Mouse (Mus musculus) neural tube, embryonic 12.5 days (tissue): ENCODE results near the gene Spsb2. TPM values are rescaled to one million over a fixed set of nuclear protein-coding genes. Genes with fewer than 3 reads are reported as not detected.

Experiments used
- ATAC-seq: fragments of 200-750 bp; cut with Nextera tagmentation; 2 replicates; pipeline ENCODE4 v1.8.0; 2017; ENCODE audit warnings: low read depth, mild to moderate bottlenecking, moderate TSS enrichment, moderate library complexity; ENCODE audit not compliant: low FRiP score
- H3K27ac ChIP-seq: fragments of 300-500 bp; sonication (generic); 2 replicates; pipeline ENCODE4 v1.5.1; 2016
- H3K27me3 ChIP-seq: fragments of 300-500 bp; sonication (generic); replicated peaks from 2 replicates; pipeline ENCODE4 v1.6.1; 2016; ENCODE audit warnings: mild to moderate bottlenecking
- H3K36me3 ChIP-seq: fragments of 300-500 bp; sonication (generic); 2 replicates; pipeline ENCODE4 v1.6.1; 2016; ENCODE audit warnings: mild to moderate bottlenecking
- H3K4me1 ChIP-seq: fragments of 300-500 bp; sonication (generic); 2 replicates; pipeline ENCODE4 v1.6.1; 2016
- H3K4me2 ChIP-seq: fragments of 300-500 bp; sonication (generic); replicated peaks from 2 replicates; pipeline ENCODE4 v1.6.1; 2016; ENCODE audit warnings: mild to moderate bottlenecking
- H3K4me3 ChIP-seq: fragments of 300-500 bp; sonication (generic); 2 replicates; pipeline ENCODE4 v1.5.1; 2016
- H3K9ac ChIP-seq: fragments of 300-500 bp; sonication (generic); 2 replicates; pipeline ENCODE4 v1.6.1; 2016; ENCODE audit warnings: mild to moderate bottlenecking
- H3K9me3 ChIP-seq: fragments of 300-500 bp; sonication (generic); 2 replicates; pipeline ENCODE4 v1.6.1; 2016; ENCODE audit warnings: mild to moderate bottlenecking
- WGBS: fragments of 180-500 bp; shearing (Covaris S2); methylation state at CpG from one replicate; pipeline ENCODE4 v1.1.7; 2016; 5-methylcytosine and 5-hydroxymethylcytosine counted together
- polyA plus RNA-seq: library from polyadenylated mRNA; unstranded; fragments of >200 nt; fragmentation: Nextera tagmentation; extraction: Ambion mirVana; gene quantifications from 2 replicates; pipeline ENCODE4 v1.2.1, GENCODE M21; 2016

Gene Spsb2
- polyA plus RNA-seq, 1 experiment from 2014 or later, result 8.5 TPM

GRCm38 (mm10) chr6:124850535-124850934 lies 42.1 kb downstream of the Spsb2 start:
- no peaks in the 10 kb centered on the region for H3K9me3 ChIP-seq
- H3K9ac ChIP-seq, result no peak overlapping the region
- no peak overlapping the region for H3K4me2 ChIP-seq
- H3K4me3 ChIP-seq, result no peak overlapping the region
- peaks cover 16% of the 10 kb centered on the region for H3K36me3 ChIP-seq
- 45% methylated on average over 8 of the region's 8 CpGs for WGBS
- ATAC-seq, result no peak
- H3K4me1 ChIP-seq, result no peaks in the 10 kb centered on the region
- no peak overlapping the region for H3K27ac ChIP-seq
- H3K27me3 ChIP-seq, result no peaks in the 10 kb centered on the region

- WGBS, result 81% methylated on average over 12 of the region's 12 CpGs
- no peak overlapping the region for H3K27ac ChIP-seq
- no peaks in the 10 kb centered on the region for H3K9me3 ChIP-seq
- H3K36me3 ChIP-seq, result peaks cover 13% of the 10 kb centered on the region
- H3K9ac ChIP-seq, result no peak overlapping the region
- H3K4me2 ChIP-seq, result no peak overlapping the region
- H3K27me3 ChIP-seq, result no peaks in the 10 kb centered on the region
- ATAC-seq, result no peak
- peaks cover 27% of the 10 kb centered on the region for H3K4me1 ChIP-seq
- no peak overlapping the region for H3K4me3 ChIP-seq
Observed at GRCm38 (mm10) chr6:124854647-124855046, 46.2 kb downstream of the Spsb2 start.

GRCm38 (mm10) chr6:124856321-124856720 lies 47.9 kb downstream of the Spsb2 start:
- ATAC-seq, result peak; percentile 62
- no peaks in the 10 kb centered on the region for H3K27me3 ChIP-seq
- H3K9me3 ChIP-seq, result no peaks in the 10 kb centered on the region
- peaks cover 8% of the 10 kb centered on the region; the same call in 1 of the 2 replicates for H3K36me3 ChIP-seq
- peak overlapping the region; percentile 87 for H3K4me2 ChIP-seq
- H3K27ac ChIP-seq, result peak overlapping the region; percentile 95
- H3K4me1 ChIP-seq, result peaks cover 42% of the 10 kb centered on the region
- H3K9ac ChIP-seq, result peak overlapping the region; percentile 94
- H3K4me3 ChIP-seq, result peak overlapping the region; percentile 75
- WGBS, result 9% methylated on average over 14 of the region's 14 CpGs

GRCm38 (mm10) chr6:124856916-124857839 lies 48.7 kb downstream of the Spsb2 start, which contains the start of gene P3h3:
P3h3 (minus strand) TSS chr6:124857752.
- peaks cover 51% of the 10 kb centered on the region for H3K4me1 ChIP-seq
- H3K4me2 ChIP-seq, result peak within 1 kb of the TSS; percentile 87
- H3K4me3 ChIP-seq, result peak within 1 kb of the TSS; percentile 75
- H3K9me3 ChIP-seq, result no peaks in the 10 kb centered on the region
- ATAC-seq, result peak; percentile 88
- WGBS, result under 1% methylated on average over 85 of the region's 86 CpGs
- peak within 1 kb of the TSS; percentile 94 for H3K9ac ChIP-seq
- H3K36me3 ChIP-seq, result peaks cover 8% of the 10 kb centered on the region; the same call in 1 of the 2 replicates
- peak within 1 kb of the TSS; percentile 95 for H3K27ac ChIP-seq
- H3K27me3 ChIP-seq, result no peaks in the 10 kb centered on the region

- Histone ChIP-seq H3K4me1 (peaks cover 59% of the 10 kb centered on the region), H3K9me3 (no peaks in the 10 kb centered on the region), H3K27me3 (no peaks in the 10 kb centered on the region)
Observed at GRCm38 (mm10) chr6:124857840-124858530, 49.5 kb downstream of the Spsb2 start.

GRCm38 (mm10) chr6:124858561-124859318 lies 50.3 kb downstream of the Spsb2 start:
- Histone ChIP-seq H3K27me3 (no peaks in the 10 kb centered on the region), H3K9ac (no peak overlapping the region; the same call in 1 of the 2 replicates), H3K9me3 (no peaks in the 10 kb centered on the region), H3K4me1 (peaks cover 62% of the 10 kb centered on the region), H3K4me2 (peak overlapping the region; percentile 87), H3K36me3 (0 out of 2 replicates have a peak, but pooled peaks cover under 1% of the 10 kb centered on the region), H3K27ac (no peak overlapping the region), H3K4me3 (no peak overlapping the region)
- 78% methylated on average over 26 of the region's 28 CpGs for WGBS
- ATAC-seq, result no peak

More at GRCm38 (mm10) chr6:124857840-124858530, 49.5 kb downstream of the Spsb2 start:
- no peak for ATAC-seq
- Histone ChIP-seq H3K9ac (peak overlapping the region; percentile 94), H3K36me3 (peaks cover 4% of the 10 kb centered on the region; the same call in 1 of the 2 replicates), H3K27ac (peak overlapping the region; percentile 95; the same call in 1 of the 2 replicates), H3K4me2 (peak overlapping the region; percentile 87), H3K4me3 (peak overlapping the region; percentile 75)
- 24% methylated on average over 26 of the region's 26 CpGs for WGBS

GRCm38 (mm10) chr6:124859725-124860124 lies 51.3 kb downstream of the Spsb2 start:
- Histone ChIP-seq H3K4me2 (peak overlapping the region; percentile 88), H3K27ac (0 out of 2 replicates have a peak overlapping the region, but pooled peaks have one; percentile 2), H3K4me3 (no peak overlapping the region), H3K4me1 (peaks cover 71% of the 10 kb centered on the region), H3K9me3 (no peaks in the 10 kb centered on the region), H3K9ac (peak overlapping the region; percentile 22; the same call in 1 of the 2 replicates), H3K36me3 (no peaks in the 10 kb centered on the region), H3K27me3 (no peaks in the 10 kb centered on the region)
- 13% methylated on average over 12 of the region's 12 CpGs for WGBS
- ATAC-seq, result no peak

Other genes starting within 250 kb of the Spsb2 start
- not detected in 2 replicates for gene C1rb, start 238.4 kb upstream of the Spsb2 start, polyA plus RNA-seq
- 0.08 TPM in 1 of 2 replicates, not detected in the other for gene C1s2, start 172.6 kb upstream of the Spsb2 start, polyA plus RNA-seq
- gene Lpcat3, start 145.6 kb upstream of the Spsb2 start, polyA plus RNA-seq, result 39.0 and 44.0 TPM in 2 replicates
- 159 and 161 TPM in 2 replicates for gene Emg1, start 96.5 kb upstream of the Spsb2 start, polyA plus RNA-seq
- gene Phb2, start 96.3 kb upstream of the Spsb2 start, polyA plus RNA-seq, result 312 and 315 TPM in 2 replicates
- 4.8 and 6.6 TPM in 2 replicates for gene Ptpn6, start 69.9 kb upstream of the Spsb2 start, polyA plus RNA-seq
- gene Grcc10, start 67.3 kb upstream of the Spsb2 start, polyA plus RNA-seq, result 527 and 552 TPM in 2 replicates
- not detected in 2 replicates for gene Gm45234, start 52.6 kb upstream of the Spsb2 start, polyA plus RNA-seq
- gene Atn1, start 52.1 kb upstream of the Spsb2 start, polyA plus RNA-seq, result 16.8 and 17.4 TPM in 2 replicates
- gene Eno2, start 39.0 kb upstream of the Spsb2 start, polyA plus RNA-seq, result 25.2 and 27.8 TPM in 2 replicates
- 0.68 and 0.85 TPM in 2 replicates for gene Lrrc23, start 28.9 kb upstream of the Spsb2 start, polyA plus RNA-seq
- 461 and 485 TPM in 2 replicates for gene Tpi1, start 5.6 kb downstream of the Spsb2 start, polyA plus RNA-seq
- gene Usp5, start 20.8 kb downstream of the Spsb2 start, polyA plus RNA-seq, result 203 TPM in 2 replicates
- 115 and 124 TPM in 2 replicates for gene Cdca3, start 20.9 kb downstream of the Spsb2 start, polyA plus RNA-seq
- 0.50 and 0.52 TPM in 2 replicates for gene Gnb3, start 31.6 kb downstream of the Spsb2 start, polyA plus RNA-seq
- gene P3h3, start 49.1 kb downstream of the Spsb2 start, polyA plus RNA-seq, result 27.2 and 28.4 TPM in 2 replicates
- 14.7 and 16.3 TPM in 2 replicates for gene Gpr162, start 55.3 kb downstream of the Spsb2 start, polyA plus RNA-seq
- gene Cd4, start 79.6 kb downstream of the Spsb2 start, polyA plus RNA-seq, result 0.06 TPM in 1 of 2 replicates, not detected in the other
- 1.8 and 2.2 TPM in 2 replicates for gene Lag3, start 103.0 kb downstream of the Spsb2 start, polyA plus RNA-seq
- gene Ptms, start 111.4 kb downstream of the Spsb2 start, polyA plus RNA-seq, result 718 and 773 TPM in 2 replicates
- 546 and 556 TPM in 2 replicates for gene Mlf2, start 122.7 kb downstream of the Spsb2 start, polyA plus RNA-seq
- gene Cops7a, start 156.9 kb downstream of the Spsb2 start, polyA plus RNA-seq, result 91.5 and 99.8 TPM in 2 replicates
- gene Pianp, start 188.0 kb downstream of the Spsb2 start, polyA plus RNA-seq, result 9.8 and 10.0 TPM in 2 replicates
- 17.0 and 19.1 TPM in 2 replicates for gene Zfp384, start 200.5 kb downstream of the Spsb2 start, polyA plus RNA-seq
- gene Ing4, start 231.1 kb downstream of the Spsb2 start, polyA plus RNA-seq, result 151 and 156 TPM in 2 replicates
- 15.1 and 15.3 TPM in 2 replicates for gene Acrbp, start 241.0 kb downstream of the Spsb2 start, polyA plus RNA-seq